Mouse (Mus musculus) lung, adult 18-20 months (tissue): ENCODE measurements around the gene Extl1.

Experiments used
- DNase-seq, 2 experiments: peaks; one replicate each; pipeline ENCODE4 v3.0.0; 2022; ENCODE audit warnings: mixed read lengths in 2 of 2

Gene Extl1

GRCm38 (mm10) chr4:134311784-134312183 lies 71.9 kb downstream of the Extl1 start:
- DNase-seq = no peak

- DNase-seq = no peak
Observed at GRCm38 (mm10) chr4:134310656-134311055, 73.0 kb downstream of the Extl1 start.

DNA sequence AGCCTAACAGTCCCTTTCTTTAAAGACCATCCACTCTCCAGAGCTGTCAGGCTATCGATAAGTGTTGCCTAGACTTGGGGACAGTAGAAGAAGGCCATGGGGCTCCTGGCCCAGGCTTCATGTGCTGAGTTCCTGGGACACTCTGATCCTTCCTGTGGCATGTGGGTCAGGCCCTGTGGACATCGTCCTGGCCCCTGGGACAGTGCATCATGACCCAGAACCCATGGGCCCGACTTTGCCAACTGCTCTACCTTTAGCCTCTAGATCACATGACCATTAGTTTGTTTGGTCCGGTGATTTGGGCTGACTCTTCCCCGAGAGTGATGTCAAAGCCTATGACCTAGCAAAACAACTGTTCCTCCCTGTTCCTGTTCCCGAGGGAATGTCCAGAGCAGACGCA lies 73.5 kb downstream of the Extl1 start:
- no peak for DNase-seq

DNA sequence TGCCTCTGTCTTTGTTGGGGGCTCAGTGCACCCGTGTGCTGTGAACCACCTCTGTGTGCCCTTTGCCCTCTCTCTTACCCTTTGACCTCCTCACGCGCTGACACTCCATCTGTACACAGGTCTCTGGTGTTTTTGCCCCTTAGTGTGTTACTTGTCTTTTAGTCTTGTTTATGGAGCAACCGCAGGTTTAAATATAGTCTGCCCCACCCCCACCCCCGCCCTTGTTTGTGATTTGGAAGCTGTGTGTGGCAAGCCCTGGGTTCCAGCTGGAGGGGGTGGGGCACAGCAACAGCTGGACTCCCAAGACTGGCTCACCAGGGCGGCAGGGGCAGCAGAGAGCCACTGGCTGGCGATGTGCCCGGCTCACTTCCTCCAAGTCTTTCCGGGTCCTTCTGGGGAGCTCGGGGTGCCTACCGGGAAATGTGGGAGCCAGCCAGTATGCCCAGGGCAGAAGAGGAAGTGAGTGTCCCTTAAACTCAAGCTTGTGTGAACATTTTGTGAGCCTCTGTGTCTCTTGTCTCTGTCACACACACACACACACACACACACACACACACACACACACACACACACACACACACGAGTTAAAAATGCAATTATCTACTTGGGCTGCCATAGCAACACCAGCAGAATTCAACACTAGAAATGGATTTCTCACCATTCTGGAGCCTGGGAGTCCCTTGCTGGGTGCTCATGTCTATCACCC lies 76.1 kb downstream of the Extl1 start:
- peak; percentile 81 to 88 for DNase-seq

DNA sequence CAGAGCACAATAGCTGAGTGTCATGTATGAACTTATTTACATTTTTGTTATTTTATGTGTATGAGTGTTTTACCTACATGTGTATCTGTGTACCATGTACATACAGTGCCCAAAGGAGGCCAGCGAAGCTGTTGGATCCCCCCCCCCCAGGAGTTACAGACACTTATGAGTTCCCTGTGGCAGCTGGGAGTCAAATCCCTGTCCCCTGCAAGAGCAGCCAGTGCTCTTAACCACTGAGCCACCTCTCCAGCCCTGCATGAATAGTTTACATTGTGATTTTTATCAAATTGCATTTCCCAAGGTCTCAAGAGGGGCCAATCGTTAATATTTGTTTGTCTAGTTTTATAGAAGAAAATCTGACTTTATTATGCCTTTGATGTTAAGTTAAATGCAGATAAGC lies 76.7 kb downstream of the Extl1 start:
- DNase-seq = no peak
